Mouse (Mus musculus): ENCODE results near the gene Cd164l2. TPM values are rescaled to one million over a fixed set of nuclear protein-coding genes. Genes with fewer than 3 reads are reported as not detected.

The Cd164l2 gene
- total and polyA plus RNA-seq, 2 experiments from 2014 or later, result 4.6 to 6.1 TPM

- no peak overlapping the region for H3K4me2 ChIP-seq (ENCODE audit: low read depth)
- no peak overlapping the region for H3K4me3 ChIP-seq (ENCODE audit: low read depth, low read length)
- H3K9ac ChIP-seq, result no peak overlapping the region
- peak; percentile 26 for TF ChIP-seq CTCF (IDR thresholded peaks at IDR 0.05; ENCODE audit: low read depth)
- H3K27ac ChIP-seq (ENCODE audit: low read depth, low read length), result no peak overlapping the region
- WGBS, result 30% methylated on average over 10 of the region's 10 CpGs
- no peaks in the 10 kb centered on the region for H3K4me1 ChIP-seq (ENCODE audit: insufficient read depth)
- DNase-seq (no peak), ATAC-seq (no peak)
- no peaks in the 10 kb centered on the region for H3K9me3 ChIP-seq (ENCODE audit: low read length)
- no peaks in the 10 kb centered on the region for H3K36me3 ChIP-seq (ENCODE audit: insufficient read depth)
- H3K27me3 ChIP-seq (ENCODE audit: insufficient read depth, low read length), result no peaks in the 10 kb centered on the region
Measured at GRCm38 (mm10) chr4:133233285-133233976, 21.5 kb downstream of the Cd164l2 start.

- Histone ChIP-seq H3K9ac (no peak overlapping the region), H3K36me3 (ENCODE audit: insufficient read depth) (no peaks in the 10 kb centered on the region), H3K9me3 (ENCODE audit: low read length) (no peaks in the 10 kb centered on the region), H3K4me1 (ENCODE audit: insufficient read depth) (no peaks in the 10 kb centered on the region), H3K4me3 (ENCODE audit: low read depth, low read length) (no peak overlapping the region), H3K4me2 (ENCODE audit: low read depth) (no peak overlapping the region), H3K27me3 (ENCODE audit: insufficient read depth, low read length) (no peaks in the 10 kb centered on the region), H3K27ac (ENCODE audit: low read depth, low read length) (no peak overlapping the region)
- TF ChIP-seq CTCF (IDR thresholded peaks at IDR 0.05; ENCODE audit: low read depth), result no peak
- no peak for DNase-seq
- WGBS, result 57% methylated on average over 5 of the region's 5 CpGs
- ATAC-seq, result no peak
Measured at GRCm38 (mm10) chr4:133234771-133235170, 22.8 kb downstream of the Cd164l2 start.

DNA sequence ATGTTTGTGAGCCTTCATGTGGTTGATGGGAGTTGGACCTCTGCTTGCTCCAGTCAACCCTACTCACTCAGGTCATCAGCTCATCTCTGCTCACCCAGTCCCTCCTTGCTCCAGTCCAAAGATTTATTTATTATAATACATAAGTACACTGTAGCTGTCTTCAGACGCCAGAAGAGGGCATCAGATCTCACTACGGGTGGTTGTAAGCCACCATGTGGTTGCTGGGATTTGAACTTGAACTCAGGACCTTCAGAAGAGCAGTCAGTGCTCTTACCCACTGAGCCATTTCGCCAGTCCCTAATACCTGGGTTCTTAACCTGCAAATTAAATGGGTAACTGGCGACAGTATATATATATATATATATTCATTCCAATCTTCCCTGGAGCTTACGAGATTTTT is 23.5 kb downstream of the Cd164l2 start:
- Histone ChIP-seq H3K4me1 (ENCODE audit: insufficient read depth) (no peaks in the 10 kb centered on the region), H3K9me3 (ENCODE audit: low read length) (no peaks in the 10 kb centered on the region), H3K9ac (no peak overlapping the region), H3K36me3 (ENCODE audit: insufficient read depth) (no peaks in the 10 kb centered on the region), H3K4me2 (ENCODE audit: low read depth) (no peak overlapping the region), H3K4me3 (ENCODE audit: low read depth, low read length) (no peak overlapping the region), H3K27ac (ENCODE audit: low read depth, low read length) (no peak overlapping the region), H3K27me3 (ENCODE audit: insufficient read depth, low read length) (0 out of 2 replicates have a peak, but pooled peaks cover 2% of the 10 kb centered on the region)
- DNase-seq, result no peak
- TF ChIP-seq CTCF (IDR thresholded peaks at IDR 0.05; ENCODE audit: low read depth), result no peak
- ATAC-seq, result no peak
- WGBS, result 82% methylated on average over 5 of the region's 5 CpGs

GRCm38 (mm10) chr4:133237911-133238310 is 26.0 kb downstream of the Cd164l2 start:
- Histone ChIP-seq H3K4me1 (ENCODE audit: insufficient read depth) (no peaks in the 10 kb centered on the region), H3K4me2 (ENCODE audit: low read depth) (no peak overlapping the region), H3K27ac (ENCODE audit: low read depth, low read length) (no peak overlapping the region), H3K4me3 (ENCODE audit: low read depth, low read length) (no peak overlapping the region), H3K27me3 (ENCODE audit: insufficient read depth, low read length) (peaks cover 21% of the 10 kb centered on the region), H3K9ac (no peak overlapping the region), H3K9me3 (ENCODE audit: low read length) (no peaks in the 10 kb centered on the region), H3K36me3 (ENCODE audit: insufficient read depth) (no peaks in the 10 kb centered on the region)
- DNase-seq (no peak), ATAC-seq (no peak)
- 86% methylated on average over 4 of the region's 4 CpGs for WGBS
- TF ChIP-seq CTCF (IDR thresholded peaks at IDR 0.05; ENCODE audit: low read depth), result no peak

- H3K27ac ChIP-seq (ENCODE audit: low read depth, low read length), result no peak within 1 kb of the TSS; the same call in 1 of the 2 replicates
- no peaks in the 10 kb centered on the region for H3K9me3 ChIP-seq (ENCODE audit: low read length)
- H3K36me3 ChIP-seq (ENCODE audit: insufficient read depth), result no peaks in the 10 kb centered on the region
- no peak for TF ChIP-seq CTCF (IDR thresholded peaks at IDR 0.05; ENCODE audit: low read depth)
- ATAC-seq, result no peak
- H3K4me2 ChIP-seq (ENCODE audit: low read depth), result peak within 1 kb of the TSS; percentile 77
- H3K9ac ChIP-seq, result peak within 1 kb of the TSS; percentile 52
- no peaks in the 10 kb centered on the region for H3K4me1 ChIP-seq (ENCODE audit: insufficient read depth)
- 6% methylated on average over 16 of the region's 16 CpGs for WGBS
- H3K4me3 ChIP-seq (ENCODE audit: low read depth, low read length), result peak within 1 kb of the TSS; percentile 44
- DNase-seq, result no peak
- peaks cover 24% of the 10 kb centered on the region for H3K27me3 ChIP-seq (ENCODE audit: insufficient read depth, low read length)
Measured at GRCm38 (mm10) chr4:133240490-133240921, 28.6 kb downstream of the Cd164l2 start, which contains the start of gene Map3k6. Gene Map3k6, plus strand, starts transcription at chr4:133240818.

GRCm38 (mm10) chr4:133240934-133241908 is 29.3 kb downstream of the Cd164l2 start:
- Histone ChIP-seq H3K9me3 (ENCODE audit: low read length) (no peaks in the 10 kb centered on the region), H3K9ac (peak overlapping the region; percentile 52), H3K4me3 (ENCODE audit: low read depth, low read length) (peak overlapping the region; percentile 44), H3K27me3 (ENCODE audit: insufficient read depth, low read length) (peaks cover 28% of the 10 kb centered on the region), H3K36me3 (ENCODE audit: insufficient read depth) (no peaks in the 10 kb centered on the region), H3K27ac (ENCODE audit: low read depth, low read length) (no peak overlapping the region; the same call in 1 of the 2 replicates), H3K4me1 (ENCODE audit: insufficient read depth) (no peaks in the 10 kb centered on the region), H3K4me2 (ENCODE audit: low read depth) (peak overlapping the region; percentile 77)
- peak; percentile 85 for DNase-seq
- ATAC-seq, result peak; percentile 95
- 0 out of 2 replicates have a peak, but pooled peaks have one; percentile 31 for TF ChIP-seq CTCF (IDR thresholded peaks at IDR 0.05; ENCODE audit: low read depth)
- WGBS, result under 1% methylated on average over 75 of the region's 78 CpGs

All from forebrain, postnatal 0 days (tissue).